Mouse (Mus musculus) intestine, embryonic 15.5 days (tissue): ENCODE data around the gene Slc25a47. TPM values are rescaled to one million over a fixed set of nuclear protein-coding genes. Genes with fewer than 3 reads are reported as not detected.
A peak's percentile ranks its signal among the peaks of the same experiment; 100 is the strongest.

ENCODE experiments used
- ATAC-seq: fragments of 200-750 bp; cut with Nextera tagmentation; 2 replicates; pipeline ENCODE4 v1.8.0; 2017; ENCODE audit warnings: moderate TSS enrichment, moderate library complexity
- H3K27ac ChIP-seq: fragments of 300-500 bp; sonication (generic); 2 replicates; pipeline ENCODE4 v1.5.1; 2015; ENCODE audit warnings: mild to moderate bottlenecking, inconsistent platforms
- H3K27me3 ChIP-seq: fragments of 300-500 bp; sonication (generic); replicated peaks from 2 replicates; pipeline ENCODE4 v1.6.1; 2015; ENCODE audit warnings: inconsistent platforms
- H3K36me3 ChIP-seq: fragments of 300-500 bp; sonication (generic); 2 replicates; pipeline ENCODE4 v1.6.1; 2015; ENCODE audit warnings: inconsistent platforms
- H3K4me1 ChIP-seq: fragments of 300-500 bp; sonication (generic); replicated peaks from 2 replicates; pipeline ENCODE4 v1.6.1; 2015; ENCODE audit warnings: inconsistent platforms
- H3K4me2 ChIP-seq: fragments of 300-500 bp; sonication (generic); replicated peaks from 2 replicates; pipeline ENCODE4 v1.6.1; 2015; ENCODE audit warnings: mild to moderate bottlenecking, inconsistent platforms
- H3K4me3 ChIP-seq: fragments of 300-500 bp; sonication (generic); replicated peaks from 2 replicates; pipeline ENCODE4 v1.5.1; 2015; ENCODE audit warnings: inconsistent platforms
- H3K9ac ChIP-seq: fragments of 300-500 bp; sonication (generic); 2 replicates; pipeline ENCODE4 v1.6.1; 2015; ENCODE audit warnings: inconsistent platforms
- H3K9me3 ChIP-seq: fragments of 300-500 bp; sonication (generic); 2 replicates; pipeline ENCODE4 v1.6.1; 2016; ENCODE audit warnings: inconsistent platforms
- WGBS: fragments of 180-500 bp; shearing (Covaris S2); methylation state at CpG from one replicate; pipeline ENCODE4 v1.1.7; 2015; 5-methylcytosine and 5-hydroxymethylcytosine counted together
- polyA plus RNA-seq: library from polyadenylated mRNA; unstranded; fragments of >200 nt; fragmentation: Nextera tagmentation; extraction: Ambion mirVana; gene quantifications from 2 replicates; pipeline ENCODE4 v1.2.1, GENCODE M21; 2015

Slc25a47 gene
- polyA plus RNA-seq, 1 experiment from 2014 or later, result 7.3 TPM

DNA sequence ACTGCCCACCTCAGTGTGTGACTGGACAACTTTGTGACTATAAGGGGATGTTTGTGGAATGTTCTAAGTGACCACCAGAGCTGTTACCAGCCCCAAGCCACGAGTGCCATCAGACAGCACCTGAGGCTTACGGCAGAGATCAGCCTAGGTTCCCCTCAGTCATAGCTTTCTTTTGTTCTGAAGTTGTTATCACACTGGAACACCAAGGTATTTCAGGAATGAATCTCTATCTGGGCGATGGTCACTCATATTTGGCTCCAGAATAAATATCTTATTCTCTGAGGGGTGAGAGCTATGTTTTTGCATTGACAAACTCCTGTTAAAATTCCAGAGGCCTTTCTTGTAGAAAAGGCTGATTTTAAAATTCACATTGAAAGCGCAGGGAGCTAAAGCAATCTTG lies 43.3 kb downstream of the Slc25a47 start:
- Histone ChIP-seq H3K9me3 (no peaks in the 10 kb centered on the region), H3K4me2 (no peak overlapping the region), H3K4me1 (peaks cover 4% of the 10 kb centered on the region; the same call in 1 of the 2 replicates), H3K27ac (no peak overlapping the region), H3K9ac (no peak overlapping the region), H3K4me3 (no peak overlapping the region), H3K27me3 (no peaks in the 10 kb centered on the region), H3K36me3 (peaks cover 14% of the 10 kb centered on the region)
- ATAC-seq, result no peak
- 84% methylated on average over 4 of the region's 4 CpGs for WGBS

DNA sequence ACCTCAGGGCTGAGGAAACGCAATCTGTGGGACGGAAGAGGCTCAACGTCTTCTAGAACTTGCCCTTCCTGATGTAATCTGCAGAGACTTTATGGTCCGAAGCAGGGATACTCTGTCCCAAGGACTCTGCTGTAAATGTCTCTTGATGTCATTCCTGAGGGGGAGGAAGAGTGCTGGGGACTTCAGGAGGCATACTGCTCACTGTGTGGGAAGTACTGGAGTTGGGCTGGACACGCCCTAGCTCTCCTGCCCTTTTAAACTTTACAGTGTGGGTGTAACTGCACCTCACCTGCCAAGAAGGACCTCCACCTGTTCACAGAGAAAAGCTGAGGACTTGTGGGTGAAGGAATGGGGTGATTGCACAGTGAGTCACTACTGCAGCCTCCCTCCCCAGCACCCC lies 44.8 kb downstream of the Slc25a47 start:
- no peaks in the 10 kb centered on the region for H3K9me3 ChIP-seq
- no peak overlapping the region for H3K9ac ChIP-seq
- 0 out of 2 replicates have a peak, but pooled peaks cover 5% of the 10 kb centered on the region for H3K36me3 ChIP-seq
- WGBS, result 75% methylated on average over 5 of the region's 5 CpGs
- peaks cover 4% of the 10 kb centered on the region; the same call in 1 of the 2 replicates for H3K4me1 ChIP-seq
- no peak overlapping the region for H3K4me3 ChIP-seq
- ATAC-seq, result peak; percentile 92
- no peak overlapping the region for H3K4me2 ChIP-seq
- no peaks in the 10 kb centered on the region for H3K27me3 ChIP-seq
- peak overlapping the region; percentile 79 for H3K27ac ChIP-seq

DNA sequence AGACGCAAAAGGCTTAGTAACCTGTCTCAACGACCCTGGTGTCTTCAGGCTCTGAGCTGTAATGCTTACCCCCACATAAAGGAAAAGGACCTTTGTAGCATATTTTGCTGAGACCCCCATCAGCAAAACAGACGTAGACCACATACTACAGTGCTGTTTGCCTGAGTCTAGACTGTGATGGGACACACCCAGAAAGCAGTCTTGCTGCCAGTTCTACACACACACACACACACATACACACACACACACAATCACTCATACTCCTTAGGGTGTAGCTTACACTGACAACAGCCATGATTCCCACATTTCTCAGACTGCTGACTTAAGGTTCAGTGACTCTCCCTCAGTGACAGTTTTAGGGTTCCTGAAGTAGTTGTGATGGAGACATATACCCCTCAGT lies 45.3 kb downstream of the Slc25a47 start:
- Histone ChIP-seq H3K27me3 (no peaks in the 10 kb centered on the region), H3K4me3 (no peak overlapping the region), H3K9ac (no peak overlapping the region), H3K27ac (peak overlapping the region; percentile 56), H3K36me3 (0 out of 2 replicates have a peak, but pooled peaks cover 5% of the 10 kb centered on the region), H3K9me3 (no peaks in the 10 kb centered on the region), H3K4me1 (peaks cover 4% of the 10 kb centered on the region; the same call in 1 of the 2 replicates), H3K4me2 (no peak overlapping the region)
- ATAC-seq, result no peak
- WGBS, result 68% methylated on average over 3 of the region's 3 CpGs

DNA sequence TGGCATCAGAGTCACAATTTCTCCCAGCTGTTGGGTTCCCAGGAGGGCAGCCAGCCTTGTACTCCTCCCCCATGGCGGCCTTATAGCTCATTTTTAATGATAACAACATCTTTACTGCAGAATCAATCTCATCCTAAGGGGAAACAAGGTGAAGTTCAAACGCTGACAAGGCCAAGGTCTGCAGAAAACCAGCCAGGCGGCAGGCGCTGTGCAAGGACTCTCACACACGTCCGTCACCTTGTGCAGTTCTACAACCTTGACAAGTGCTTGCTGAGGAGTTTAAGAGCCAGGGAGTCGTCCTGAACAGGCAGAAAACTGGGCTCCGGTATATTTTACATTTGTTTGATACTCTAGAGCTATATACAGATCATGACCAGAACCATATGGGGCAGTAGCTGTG lies 46.9 kb downstream of the Slc25a47 start:
- no peak overlapping the region for H3K9ac ChIP-seq
- no peak overlapping the region for H3K4me2 ChIP-seq
- H3K4me3 ChIP-seq, result no peak overlapping the region
- H3K4me1 ChIP-seq, result peaks cover 4% of the 10 kb centered on the region; the same call in 1 of the 2 replicates
- 88% methylated on average over 8 of the region's 8 CpGs for WGBS
- no peaks in the 10 kb centered on the region for H3K27me3 ChIP-seq
- H3K27ac ChIP-seq, result no peak overlapping the region
- H3K36me3 ChIP-seq, result 0 out of 2 replicates have a peak, but pooled peaks cover 5% of the 10 kb centered on the region
- no peak for ATAC-seq
- H3K9me3 ChIP-seq, result no peaks in the 10 kb centered on the region

DNA sequence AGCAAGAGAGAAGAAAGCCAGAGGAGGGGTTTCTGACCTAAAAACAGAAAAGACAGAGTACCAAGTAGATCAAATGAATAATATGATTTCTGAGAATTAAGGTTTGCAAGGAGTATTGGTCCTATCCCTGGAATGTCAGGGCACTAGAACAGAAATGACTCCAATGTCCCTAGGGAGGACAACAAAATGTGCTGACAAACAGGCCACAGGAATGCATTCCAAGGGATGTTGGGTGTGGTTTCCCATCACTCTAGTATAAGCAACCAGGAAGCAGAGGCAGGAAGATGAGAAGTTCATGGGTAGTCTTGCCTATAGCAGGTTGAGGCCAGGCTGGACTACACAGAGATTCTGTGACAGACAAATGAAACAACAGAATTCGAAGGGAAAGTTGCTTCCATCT lies 50.1 kb downstream of the Slc25a47 start:
- no peak overlapping the region for H3K4me3 ChIP-seq
- no peak overlapping the region for H3K27ac ChIP-seq
- no peaks in the 10 kb centered on the region for H3K4me1 ChIP-seq
- WGBS, result 93% methylated on average over 1 of the region's 1 CpGs
- H3K9ac ChIP-seq, result no peak overlapping the region
- no peaks in the 10 kb centered on the region for H3K27me3 ChIP-seq
- no peak overlapping the region for H3K4me2 ChIP-seq
- H3K9me3 ChIP-seq, result no peaks in the 10 kb centered on the region
- no peak for ATAC-seq
- 0 out of 2 replicates have a peak, but pooled peaks cover 7% of the 10 kb centered on the region for H3K36me3 ChIP-seq

DNA sequence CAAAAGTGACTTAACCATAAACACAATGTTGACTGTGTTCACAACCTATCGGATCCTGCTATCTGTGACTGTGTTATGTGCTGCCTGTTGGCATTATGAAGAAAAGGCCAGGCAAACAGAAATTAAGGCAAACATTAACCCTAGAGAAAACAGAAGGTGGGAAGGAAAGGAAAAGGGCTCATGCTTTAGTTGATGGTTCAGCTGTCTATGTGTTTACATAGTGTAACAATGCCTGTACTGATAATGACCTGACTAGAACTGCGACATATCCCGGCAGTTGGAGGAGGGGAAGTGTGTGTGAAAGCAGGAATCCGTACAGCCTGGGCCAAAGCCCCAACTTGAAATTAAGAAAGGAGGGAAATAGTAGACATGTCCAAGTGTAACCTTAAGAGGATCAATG lies 51.2 kb downstream of the Slc25a47 start:
- Histone ChIP-seq H3K9ac (no peak overlapping the region), H3K27ac (no peak overlapping the region), H3K36me3 (0 out of 2 replicates have a peak, but pooled peaks cover 7% of the 10 kb centered on the region), H3K4me3 (no peak overlapping the region), H3K4me2 (no peak overlapping the region), H3K27me3 (no peaks in the 10 kb centered on the region), H3K9me3 (no peaks in the 10 kb centered on the region), H3K4me1 (no peaks in the 10 kb centered on the region)
- ATAC-seq, result peak; percentile 80
- WGBS, result 60% methylated on average over 4 of the region's 4 CpGs

DNA sequence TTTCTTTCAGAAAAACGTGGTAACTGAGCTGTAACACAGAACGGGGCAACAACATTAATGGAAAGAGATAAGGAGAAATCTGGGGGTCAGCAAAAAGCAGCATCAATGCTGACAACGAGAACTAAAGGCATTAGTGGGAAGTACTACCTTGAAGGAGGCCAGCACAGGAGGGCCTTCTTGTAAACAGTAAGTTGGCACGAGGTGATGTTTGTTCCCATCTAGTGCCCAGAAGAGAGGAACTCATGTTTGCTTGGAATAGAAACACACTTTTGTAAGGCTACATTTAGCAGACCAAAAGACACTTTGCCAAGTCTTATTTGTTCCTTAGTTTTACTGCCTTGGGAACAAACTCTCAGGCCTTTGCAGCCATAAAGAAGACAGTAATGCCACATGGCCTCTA lies 52.8 kb downstream of the Slc25a47 start:
- H3K27me3 ChIP-seq, result no peaks in the 10 kb centered on the region
- H3K27ac ChIP-seq, result no peak overlapping the region
- 59% methylated on average over 4 of the region's 4 CpGs for WGBS
- no peak overlapping the region for H3K4me3 ChIP-seq
- H3K9me3 ChIP-seq, result no peaks in the 10 kb centered on the region
- no peak overlapping the region for H3K9ac ChIP-seq
- peaks cover 9% of the 10 kb centered on the region for H3K4me1 ChIP-seq
- no peak for ATAC-seq
- H3K4me2 ChIP-seq, result no peak overlapping the region
- 0 out of 2 replicates have a peak, but pooled peaks cover 7% of the 10 kb centered on the region for H3K36me3 ChIP-seq

DNA sequence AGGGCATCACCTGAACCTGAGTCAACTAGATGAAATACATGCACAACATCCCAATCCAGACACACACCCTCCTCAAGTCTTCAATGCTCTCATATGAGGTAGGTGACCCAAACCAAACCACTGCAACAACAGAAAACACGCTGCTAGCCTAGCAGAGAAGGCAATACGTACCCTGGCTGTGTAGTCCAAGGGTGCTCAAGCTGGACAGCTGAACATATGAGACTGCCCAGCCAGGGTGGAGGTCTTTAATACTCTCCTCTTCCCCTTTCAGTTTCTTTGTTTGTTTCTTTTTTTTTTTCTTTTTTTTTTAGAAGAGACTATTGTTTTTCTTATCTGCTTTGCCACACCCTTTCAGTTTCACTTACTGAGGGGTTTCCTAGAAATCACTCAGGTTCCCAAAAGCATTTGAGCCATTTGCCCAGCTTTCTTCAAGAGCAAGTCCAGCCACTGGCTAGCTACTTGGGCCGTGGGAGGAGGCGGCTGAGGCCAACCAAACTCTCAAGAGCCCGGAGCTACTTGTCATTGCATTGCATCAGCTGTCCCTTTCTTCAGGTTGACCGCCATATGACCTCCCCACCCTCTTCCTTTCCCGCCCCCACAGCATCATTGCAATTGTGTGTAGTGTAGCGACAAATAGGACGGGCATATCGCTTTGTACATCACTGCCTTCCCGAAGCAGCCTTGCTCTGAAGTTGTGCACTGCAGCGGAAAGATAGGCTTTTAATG lies 57.3 kb downstream of the Slc25a47 start, which contains the start of gene Wdr25:
Gene Wdr25 (plus strand): TSS at position 643 of the 726 bp plus-strand sequence.
- no peak within 1 kb of the TSS for H3K27ac ChIP-seq
- peak within 1 kb of the TSS; percentile 81 for H3K9ac ChIP-seq
- WGBS, result 19% methylated on average over 12 of the region's 12 CpGs
- no peaks in the 10 kb centered on the region for H3K9me3 ChIP-seq
- peak within 1 kb of the TSS; percentile 88 for H3K4me3 ChIP-seq
- H3K36me3 ChIP-seq, result 0 out of 2 replicates have a peak, but pooled peaks cover 7% of the 10 kb centered on the region
- peak within 1 kb of the TSS; percentile 91 for H3K4me2 ChIP-seq
- no peak for ATAC-seq
- H3K4me1 ChIP-seq, result peaks cover 14% of the 10 kb centered on the region
- H3K27me3 ChIP-seq, result no peaks in the 10 kb centered on the region

DNA sequence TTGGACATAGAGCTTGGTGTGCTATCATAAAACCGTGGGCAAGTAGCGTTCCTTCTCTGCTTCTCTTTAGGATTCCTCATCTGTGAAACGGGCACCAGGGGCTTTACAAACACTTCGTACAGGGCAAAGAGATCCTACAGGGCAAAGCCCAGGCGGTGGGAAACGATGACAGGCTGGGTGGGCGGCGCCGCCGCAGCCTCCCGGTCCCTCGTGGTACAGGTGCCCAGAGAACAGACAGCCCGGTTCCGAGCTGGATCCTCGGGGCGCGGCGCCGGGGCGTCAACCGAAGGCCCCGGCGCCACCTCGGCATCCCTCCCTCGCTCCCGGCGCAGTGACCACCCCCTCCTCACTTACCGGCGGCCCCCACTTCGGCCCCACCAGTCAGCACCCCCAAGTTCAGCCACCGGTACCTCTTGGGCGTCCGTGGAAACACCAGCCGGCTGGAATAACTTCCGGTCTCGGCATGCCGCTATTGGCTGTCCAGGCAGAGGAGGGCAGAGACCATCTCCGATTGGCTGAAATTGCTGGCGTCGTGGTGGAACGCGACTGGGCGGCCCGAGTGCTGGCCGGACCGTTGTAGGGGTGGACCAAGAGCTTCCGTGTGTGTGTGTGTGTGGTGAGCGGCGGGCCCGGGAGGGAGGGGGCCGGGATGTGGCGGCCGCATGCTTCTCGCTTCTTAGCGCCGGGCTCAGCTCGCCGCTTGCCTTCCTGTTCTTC lies 58.0 kb downstream of the Slc25a47 start, which contains the start of gene Wars:
Gene Wars (minus strand): TSS at position 460 of the 717 bp plus-strand sequence.
- Histone ChIP-seq H3K36me3 (0 out of 2 replicates have a peak, but pooled peaks cover 7% of the 10 kb centered on the region), H3K27ac (no peak within 1 kb of the TSS), H3K27me3 (no peaks in the 10 kb centered on the region), H3K4me1 (peaks cover 14% of the 10 kb centered on the region), H3K9me3 (no peaks in the 10 kb centered on the region), H3K4me2 (peak within 1 kb of the TSS; percentile 91), H3K4me3 (peak within 1 kb of the TSS; percentile 88), H3K9ac (peak within 1 kb of the TSS; percentile 81)
- WGBS, result under 1% methylated on average over 58 of the region's 58 CpGs
- peak; percentile 100 for ATAC-seq

DNA sequence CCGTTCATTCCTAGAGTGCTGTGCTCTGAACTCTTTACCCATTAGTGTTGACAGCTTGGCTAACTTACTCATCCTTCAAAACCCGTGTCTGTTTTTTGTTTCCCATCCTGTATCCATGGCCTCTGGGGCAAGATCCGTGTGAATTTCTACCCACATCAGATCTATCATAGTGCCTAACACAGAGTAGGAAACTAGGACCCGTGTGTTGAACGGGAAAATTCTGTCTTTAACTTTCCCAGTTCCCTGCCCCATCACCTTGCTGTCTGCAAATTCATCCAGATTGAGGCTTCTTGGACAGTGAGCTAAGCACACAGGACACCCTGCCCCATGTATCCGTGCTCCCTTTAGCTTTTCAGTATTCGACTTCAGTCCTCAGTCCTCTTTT lies 58.6 kb downstream of the Slc25a47 start:
- Histone ChIP-seq H3K9ac (peak overlapping the region; percentile 58), H3K9me3 (no peaks in the 10 kb centered on the region), H3K4me3 (peak overlapping the region; percentile 88), H3K36me3 (0 out of 2 replicates have a peak, but pooled peaks cover 7% of the 10 kb centered on the region), H3K27ac (no peak overlapping the region), H3K4me1 (peaks cover 14% of the 10 kb centered on the region), H3K4me2 (peak overlapping the region; percentile 61), H3K27me3 (no peaks in the 10 kb centered on the region)
- peak; percentile 14 for ATAC-seq
- WGBS, result 3% methylated on average over 7 of the region's 7 CpGs

DNA sequence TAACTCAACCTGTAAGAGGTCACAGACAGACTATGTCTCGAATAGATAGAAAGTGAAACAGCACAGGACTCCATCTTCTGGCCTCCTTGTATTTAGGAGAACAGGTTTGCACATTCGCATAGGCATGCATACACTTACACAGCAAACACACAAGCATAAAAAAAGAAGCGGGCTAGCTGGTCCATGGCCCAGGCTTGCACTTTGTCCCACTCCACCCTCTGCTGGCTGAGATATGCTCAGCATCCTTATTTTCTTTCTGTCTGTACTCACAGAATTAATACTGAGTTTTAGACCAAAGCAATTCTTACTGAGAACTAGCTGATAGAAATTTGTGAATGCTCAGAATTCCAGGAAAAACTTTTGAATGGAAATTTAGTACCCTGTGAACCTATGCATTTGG lies 60.2 kb downstream of the Slc25a47 start:
- H3K27ac ChIP-seq, result no peak overlapping the region
- no peak overlapping the region for H3K4me2 ChIP-seq
- no peaks in the 10 kb centered on the region for H3K9me3 ChIP-seq
- ATAC-seq, result no peak
- H3K4me1 ChIP-seq, result peaks cover 15% of the 10 kb centered on the region
- H3K36me3 ChIP-seq, result no peaks in the 10 kb centered on the region
- H3K27me3 ChIP-seq, result no peaks in the 10 kb centered on the region
- 67% methylated on average over 3 of the region's 3 CpGs for WGBS
- H3K4me3 ChIP-seq, result no peak overlapping the region
- no peak overlapping the region for H3K9ac ChIP-seq

DNA sequence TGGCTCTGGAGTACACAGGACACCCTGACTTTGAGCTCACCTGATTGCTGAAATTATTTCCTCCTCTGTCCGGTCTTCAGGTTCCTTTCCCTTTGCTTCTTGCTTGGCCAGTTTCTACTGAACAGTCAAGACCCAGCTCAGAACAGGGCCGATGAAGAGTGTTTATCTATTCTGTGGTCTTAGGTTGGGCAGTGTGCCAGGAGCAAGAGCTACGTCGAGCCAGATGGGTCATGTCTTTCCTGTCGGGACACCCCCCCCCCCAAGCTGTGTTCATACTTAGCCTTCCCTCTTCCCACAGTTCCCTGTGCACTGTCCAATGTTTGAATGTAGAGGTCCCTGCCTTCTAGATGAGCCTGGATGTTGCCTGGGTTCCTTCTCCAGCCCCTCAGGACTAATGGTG lies 65.5 kb downstream of the Slc25a47 start:
- Histone ChIP-seq H3K4me3 (no peak overlapping the region), H3K27ac (peak overlapping the region; percentile 60)

More for the DNA sequence above, 65.5 kb downstream of the Slc25a47 start:
- WGBS, result 31% methylated on average over 5 of the region's 5 CpGs
- Histone ChIP-seq H3K36me3 (no peaks in the 10 kb centered on the region), H3K4me1 (peaks cover 15% of the 10 kb centered on the region), H3K4me2 (0 out of 2 replicates have a peak overlapping the region, but pooled peaks have one; percentile 17), H3K27me3 (no peaks in the 10 kb centered on the region), H3K9me3 (no peaks in the 10 kb centered on the region), H3K9ac (no peak overlapping the region)
- ATAC-seq, result peak; percentile 62
